Mouse (Mus musculus): Measurements from ENCODE around the gene Alx3. TPM values are rescaled to one million over a fixed set of nuclear protein-coding genes. Genes with fewer than 3 reads are reported as not detected.

The Alx3 gene
- polyA plus RNA-seq (2015; fragmentation: Nextera tagmentation; extraction: Ambion mirVana): 0.31 and 0.62 TPM in 2 replicates

- peak within 1 kb of the TSS; percentile 52 for H3K4me2 ChIP-seq
- peak within 1 kb of the TSS; percentile 59 for H3K9ac ChIP-seq
- peak; percentile 30; the same call in 1 of the 2 replicates for ATAC-seq (ENCODE audit: low FRiP score)
- WGBS: under 1% methylated on average over 37 of the region's 46 CpGs
- peaks cover 94% of the 10 kb centered on the region for H3K27me3 ChIP-seq
- H3K27ac ChIP-seq: no peak within 1 kb of the TSS
- H3K4me1 ChIP-seq (replicated peaks): peaks cover 15% of the 10 kb centered on the region
- no peaks in the 10 kb centered on the region for H3K9me3 ChIP-seq
- no peaks in the 10 kb centered on the region for H3K36me3 ChIP-seq
- peak within 1 kb of the TSS; percentile 33 for H3K4me3 ChIP-seq
Observed at GRCm38 (mm10) chr3:107594662-107595263, at the start of gene Alx3. Gene Alx3, plus strand, starts transcription at chr3:107595031.

DNA sequence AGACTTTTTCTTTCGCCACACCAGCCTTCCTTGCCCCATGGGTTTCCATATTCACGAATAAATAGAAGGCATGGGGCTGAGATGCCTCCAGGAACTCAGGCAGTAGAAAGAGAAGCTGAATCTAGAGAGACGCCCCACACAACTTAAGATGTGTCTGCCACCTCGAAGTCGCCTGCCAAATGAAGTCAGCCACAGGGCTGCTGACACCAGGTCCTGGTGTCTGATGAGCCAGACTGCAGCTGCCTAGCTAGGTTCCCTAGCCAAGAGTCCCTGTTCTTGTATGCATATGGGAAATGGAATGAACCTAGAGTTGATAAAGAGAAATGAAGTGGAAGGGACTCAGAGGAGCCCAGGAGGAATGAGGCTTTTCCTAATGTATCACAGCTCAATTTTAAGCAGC lies 49.6 kb upstream of the Alx3 start:
- WGBS: 81% methylated on average over 5 of the region's 5 CpGs
- ATAC-seq (ENCODE audit: low FRiP score): no peak
- H3K27ac ChIP-seq: no peak overlapping the region

GRCm38 (mm10) chr3:107545716-107546412 lies 49.0 kb upstream of the Alx3 start:
- Histone ChIP-seq H3K9ac (no peak overlapping the region), H3K9me3 (no peaks in the 10 kb centered on the region), H3K27me3 (no peaks in the 10 kb centered on the region), H3K27ac (no peak overlapping the region), H3K4me1 (replicated peaks) (peaks cover 26% of the 10 kb centered on the region), H3K4me2 (no peak overlapping the region), H3K4me3 (no peak overlapping the region), H3K36me3 (no peaks in the 10 kb centered on the region)
- WGBS: 56% methylated on average over 10 of the region's 10 CpGs
- ATAC-seq (ENCODE audit: low FRiP score): 0 out of 2 replicates have a peak, but pooled peaks have one; percentile 25

More for the DNA sequence above, 49.6 kb upstream of the Alx3 start:
- H3K4me3 ChIP-seq: no peak overlapping the region
- no peak overlapping the region for H3K9ac ChIP-seq
- H3K27me3 ChIP-seq: no peaks in the 10 kb centered on the region; the same call in 1 of the 2 replicates
- H3K36me3 ChIP-seq: no peaks in the 10 kb centered on the region
- H3K4me2 ChIP-seq: no peak overlapping the region
- peaks cover 26% of the 10 kb centered on the region for H3K4me1 ChIP-seq (replicated peaks)
- no peaks in the 10 kb centered on the region for H3K9me3 ChIP-seq

- ATAC-seq (ENCODE audit: low FRiP score): peak; percentile 63
- peaks cover 26% of the 10 kb centered on the region for H3K4me1 ChIP-seq (replicated peaks)
- H3K9ac ChIP-seq: no peak overlapping the region
- 0 out of 2 replicates have a peak, but pooled peaks cover 3% of the 10 kb centered on the region for H3K27me3 ChIP-seq
- H3K36me3 ChIP-seq: no peaks in the 10 kb centered on the region
- WGBS: 61% methylated on average over 2 of the region's 2 CpGs
- no peak overlapping the region for H3K4me2 ChIP-seq
- no peaks in the 10 kb centered on the region for H3K9me3 ChIP-seq
- no peak overlapping the region for H3K4me3 ChIP-seq
- H3K27ac ChIP-seq: 0 out of 2 replicates have a peak overlapping the region, but pooled peaks have one; percentile 19
Observed at GRCm38 (mm10) chr3:107546956-107547355, 47.9 kb upstream of the Alx3 start.

DNA sequence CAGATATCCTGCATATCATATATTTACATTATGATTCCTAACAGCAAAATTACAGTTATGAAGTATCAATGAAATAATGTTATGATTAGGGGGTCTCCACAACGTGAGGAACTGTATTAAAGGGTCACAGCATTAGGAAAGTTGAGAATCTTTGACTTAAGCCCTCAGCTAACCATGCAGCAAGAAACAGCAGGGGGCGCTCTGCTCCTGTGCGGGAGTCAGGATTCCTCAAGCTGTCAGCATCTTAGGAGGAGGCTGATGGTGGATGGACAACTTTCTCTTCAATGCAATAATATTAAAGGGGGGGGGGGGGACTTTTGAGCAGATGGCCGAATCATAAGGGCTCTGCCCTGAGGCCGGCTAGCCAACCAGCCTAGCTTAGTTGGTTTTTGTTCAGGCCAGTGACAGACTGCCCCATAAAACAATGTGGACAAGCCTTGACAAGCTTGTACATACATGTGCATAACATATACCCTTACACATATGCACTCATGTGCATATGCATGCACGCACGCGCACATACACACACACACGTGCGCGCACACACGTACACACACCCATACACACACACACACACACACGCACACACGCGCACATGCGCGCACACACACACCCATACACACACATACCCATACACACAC lies 44.3 kb upstream of the Alx3 start:
- WGBS: 76% methylated on average over 17 of the region's 17 CpGs
- ATAC-seq (ENCODE audit: low FRiP score): no peak
- no peak overlapping the region for H3K9ac ChIP-seq

DNA sequence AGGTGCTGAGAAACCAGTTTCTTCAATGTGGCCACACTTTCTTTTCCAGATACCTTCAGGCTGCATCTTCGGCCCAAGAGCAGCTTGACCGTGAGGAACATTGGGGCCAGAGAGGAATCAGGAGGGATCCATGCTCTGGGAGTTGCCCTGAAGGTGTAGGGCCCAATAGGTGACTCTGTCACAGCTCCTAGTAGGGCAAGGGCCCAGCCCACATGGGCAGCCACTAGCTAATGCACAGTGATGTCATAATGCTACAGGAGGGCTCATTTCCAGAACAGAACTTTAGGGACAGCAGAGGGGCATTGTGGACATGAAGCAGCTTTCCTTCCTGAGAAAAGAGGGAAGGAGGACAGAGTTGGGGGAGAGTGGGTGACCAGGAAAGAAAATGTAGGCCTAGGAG lies 40.0 kb upstream of the Alx3 start, which contains the start of gene Ubl4b:
Ubl4b (minus strand) TSS at position 232 of the 400 bp plus-strand sequence.
- WGBS: 89% methylated on average over 2 of the region's 2 CpGs
- no peak within 1 kb of the TSS for H3K9ac ChIP-seq
- H3K27ac ChIP-seq: no peak within 1 kb of the TSS
- no peaks in the 10 kb centered on the region for H3K9me3 ChIP-seq
- H3K4me2 ChIP-seq: no peak within 1 kb of the TSS
- peaks cover 45% of the 10 kb centered on the region for H3K27me3 ChIP-seq
- peaks cover 14% of the 10 kb centered on the region for H3K4me1 ChIP-seq (replicated peaks)
- no peak for ATAC-seq (ENCODE audit: low FRiP score)
- H3K36me3 ChIP-seq: no peaks in the 10 kb centered on the region
- no peak within 1 kb of the TSS for H3K4me3 ChIP-seq

More for the DNA sequence above, 44.3 kb upstream of the Alx3 start:
- no peaks in the 10 kb centered on the region for H3K9me3 ChIP-seq
- no peaks in the 10 kb centered on the region for H3K36me3 ChIP-seq
- no peak overlapping the region for H3K4me2 ChIP-seq
- H3K27me3 ChIP-seq: peaks cover 24% of the 10 kb centered on the region
- peaks cover 33% of the 10 kb centered on the region for H3K4me1 ChIP-seq (replicated peaks)
- no peak overlapping the region for H3K27ac ChIP-seq
- H3K4me3 ChIP-seq: no peak overlapping the region

- Histone ChIP-seq H3K4me3 (no peak overlapping the region), H3K9ac (no peak overlapping the region), H3K27ac (no peak overlapping the region), H3K9me3 (no peaks in the 10 kb centered on the region), H3K36me3 (no peaks in the 10 kb centered on the region), H3K4me2 (no peak overlapping the region), H3K27me3 (peaks cover 35% of the 10 kb centered on the region), H3K4me1 (replicated peaks) (peaks cover 4% of the 10 kb centered on the region)
- peak; percentile 44; the same call in 1 of the 2 replicates for ATAC-seq (ENCODE audit: low FRiP score)
- 32% methylated on average over 3 of the region's 3 CpGs for WGBS
Observed at GRCm38 (mm10) chr3:107558740-107559139, 36.1 kb upstream of the Alx3 start.

GRCm38 (mm10) chr3:107559183-107559582 lies 35.6 kb upstream of the Alx3 start:
- Histone ChIP-seq H3K27me3 (peaks cover 31% of the 10 kb centered on the region), H3K27ac (no peak overlapping the region), H3K4me1 (replicated peaks) (peaks cover 7% of the 10 kb centered on the region), H3K9ac (no peak overlapping the region), H3K9me3 (no peaks in the 10 kb centered on the region), H3K36me3 (no peaks in the 10 kb centered on the region), H3K4me2 (no peak overlapping the region), H3K4me3 (no peak overlapping the region)
- peak; percentile 56 for ATAC-seq (ENCODE audit: low FRiP score)
- WGBS: 15% methylated on average over 3 of the region's 3 CpGs

GRCm38 (mm10) chr3:107562104-107562503 lies 32.7 kb upstream of the Alx3 start:
- H3K4me2 ChIP-seq: no peak overlapping the region
- H3K9me3 ChIP-seq: no peaks in the 10 kb centered on the region
- no peaks in the 10 kb centered on the region for H3K36me3 ChIP-seq
- peaks cover 13% of the 10 kb centered on the region; the same call in 1 of the 2 replicates for H3K4me1 ChIP-seq (replicated peaks)
- ATAC-seq (ENCODE audit: low FRiP score): no peak
- H3K9ac ChIP-seq: no peak overlapping the region
- no peak overlapping the region for H3K27ac ChIP-seq
- H3K27me3 ChIP-seq: peaks cover 17% of the 10 kb centered on the region
- WGBS: 74% methylated on average over 2 of the region's 2 CpGs
- no peak overlapping the region for H3K4me3 ChIP-seq

- Histone ChIP-seq H3K36me3 (no peaks in the 10 kb centered on the region), H3K4me1 (replicated peaks) (peaks cover 13% of the 10 kb centered on the region; the same call in 1 of the 2 replicates), H3K27ac (no peak overlapping the region), H3K9me3 (no peaks in the 10 kb centered on the region), H3K4me2 (no peak overlapping the region), H3K4me3 (no peak overlapping the region), H3K27me3 (peaks cover 14% of the 10 kb centered on the region), H3K9ac (no peak overlapping the region)
- WGBS: 82% methylated on average over 4 of the region's 4 CpGs
- ATAC-seq (ENCODE audit: low FRiP score): no peak
Observed at GRCm38 (mm10) chr3:107562591-107562990, 32.2 kb upstream of the Alx3 start.

- Histone ChIP-seq H3K4me3 (no peak overlapping the region), H3K27ac (no peak overlapping the region), H3K9me3 (no peaks in the 10 kb centered on the region), H3K4me1 (replicated peaks) (peaks cover 13% of the 10 kb centered on the region), H3K4me2 (no peak overlapping the region), H3K9ac (no peak overlapping the region), H3K27me3 (peaks cover 12% of the 10 kb centered on the region), H3K36me3 (no peaks in the 10 kb centered on the region)
- ATAC-seq (ENCODE audit: low FRiP score): no peak
- WGBS: 39% methylated on average over 4 of the region's 4 CpGs
Observed at GRCm38 (mm10) chr3:107563880-107564279, 31.0 kb upstream of the Alx3 start.

GRCm38 (mm10) chr3:107565331-107565730 lies 29.5 kb upstream of the Alx3 start:
- H3K4me1 ChIP-seq (replicated peaks): peaks cover 13% of the 10 kb centered on the region
- H3K9ac ChIP-seq: no peak overlapping the region; the same call in 1 of the 2 replicates
- H3K27me3 ChIP-seq: 0 out of 2 replicates have a peak, but pooled peaks cover 10% of the 10 kb centered on the region
- H3K4me2 ChIP-seq: no peak overlapping the region
- no peak for ATAC-seq (ENCODE audit: low FRiP score)
- WGBS: 39% methylated on average over 3 of the region's 3 CpGs
- H3K4me3 ChIP-seq: no peak overlapping the region
- H3K9me3 ChIP-seq: no peaks in the 10 kb centered on the region
- H3K36me3 ChIP-seq: no peaks in the 10 kb centered on the region
- no peak overlapping the region for H3K27ac ChIP-seq
